Mouse (Mus musculus) heart, embryonic 15.5 days (tissue): ENCODE results near the gene Sox5. TPM values are rescaled to one million over a fixed set of nuclear protein-coding genes. Genes with fewer than 3 reads are reported as not detected.
A peak's percentile ranks its signal among the peaks of the same experiment; 100 is the strongest.

Source experiments
- ATAC-seq: fragments of 200-750 bp; cut with Nextera tagmentation; replicated peaks from 2 replicates; pipeline ENCODE4 v1.8.0; 2017; ENCODE audit warnings: low read depth, moderate TSS enrichment; ENCODE audit not compliant: insufficient number of reproducible peaks, insufficient read depth, low FRiP score
- H3K27ac ChIP-seq: fragments of 300-500 bp; sonication (generic); 2 replicates; pipeline ENCODE4 v1.5.1; 2015; ENCODE audit warnings: mild to moderate bottlenecking, inconsistent platforms
- H3K27me3 ChIP-seq: fragments of 300-500 bp; sonication (generic); 2 replicates; pipeline ENCODE4 v1.6.1; 2015; ENCODE audit warnings: inconsistent platforms
- H3K36me3 ChIP-seq: fragments of 300-500 bp; sonication (generic); 2 replicates; pipeline ENCODE4 v1.6.1; 2015; ENCODE audit warnings: mild to moderate bottlenecking, inconsistent platforms
- H3K4me1 ChIP-seq: fragments of 300-500 bp; sonication (generic); replicated peaks from 2 replicates; pipeline ENCODE4 v1.6.1; 2015; ENCODE audit warnings: inconsistent platforms
- H3K4me2 ChIP-seq: fragments of 300-500 bp; sonication (generic); 2 replicates; pipeline ENCODE4 v1.6.1; 2015; ENCODE audit warnings: inconsistent platforms, mild to moderate bottlenecking, moderate library complexity
- H3K4me3 ChIP-seq: fragments of 300-500 bp; sonication (generic); 2 replicates; pipeline ENCODE4 v1.5.1; 2015; ENCODE audit warnings: mild to moderate bottlenecking, inconsistent platforms
- H3K9ac ChIP-seq: fragments of 300-500 bp; sonication (generic); 2 replicates; pipeline ENCODE4 v1.6.1; 2015; ENCODE audit warnings: mild to moderate bottlenecking, inconsistent platforms
- H3K9me3 ChIP-seq: fragments of 300-500 bp; sonication (generic); replicated peaks from 2 replicates; pipeline ENCODE4 v1.6.1; 2016; ENCODE audit warnings: inconsistent platforms
- WGBS: fragments of 180-500 bp; shearing (Covaris S2); methylation state at CpG from one replicate; pipeline ENCODE4 v1.1.7; 2015; ENCODE audit warnings: mixed read lengths; 5-methylcytosine and 5-hydroxymethylcytosine counted together
- polyA plus RNA-seq: library from polyadenylated mRNA; unstranded; fragments of >200 nt; fragmentation: Nextera tagmentation; extraction: Ambion mirVana; gene quantifications from 2 replicates; pipeline ENCODE4 v1.2.1, GENCODE M21; 2015

Gene Sox5
- polyA plus RNA-seq, 1 experiment from 2014 or later, result 8.9 TPM

DNA sequence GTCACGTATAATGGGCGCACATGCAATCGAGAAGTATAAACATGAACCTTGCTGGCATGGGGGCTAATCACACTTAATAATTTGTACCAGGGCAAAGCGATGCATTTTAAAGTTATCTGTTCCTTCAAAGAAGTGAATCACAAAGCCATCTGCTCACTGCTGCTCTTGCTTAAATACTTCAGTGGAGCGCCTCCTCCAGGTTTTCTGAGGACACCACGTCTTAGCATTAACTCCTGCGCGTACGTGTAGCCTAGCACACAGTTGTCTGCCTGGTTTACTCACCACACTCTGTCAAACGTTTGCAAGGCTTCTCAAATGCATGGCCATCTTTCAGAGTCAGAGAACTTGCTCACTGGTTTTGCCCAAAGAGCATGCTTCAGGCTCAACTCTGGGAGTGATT, 35.3 kb downstream of the Sox5 start:
- ATAC-seq, result no peak
- Histone ChIP-seq H3K9ac (no peak overlapping the region), H3K36me3 (no peaks in the 10 kb centered on the region), H3K4me3 (no peak overlapping the region), H3K4me2 (no peak overlapping the region), H3K4me1 (no peaks in the 10 kb centered on the region), H3K9me3 (no peaks in the 10 kb centered on the region), H3K27me3 (no peaks in the 10 kb centered on the region), H3K27ac (no peak overlapping the region)
- WGBS, result 89% methylated on average over 10 of the region's 10 CpGs

DNA sequence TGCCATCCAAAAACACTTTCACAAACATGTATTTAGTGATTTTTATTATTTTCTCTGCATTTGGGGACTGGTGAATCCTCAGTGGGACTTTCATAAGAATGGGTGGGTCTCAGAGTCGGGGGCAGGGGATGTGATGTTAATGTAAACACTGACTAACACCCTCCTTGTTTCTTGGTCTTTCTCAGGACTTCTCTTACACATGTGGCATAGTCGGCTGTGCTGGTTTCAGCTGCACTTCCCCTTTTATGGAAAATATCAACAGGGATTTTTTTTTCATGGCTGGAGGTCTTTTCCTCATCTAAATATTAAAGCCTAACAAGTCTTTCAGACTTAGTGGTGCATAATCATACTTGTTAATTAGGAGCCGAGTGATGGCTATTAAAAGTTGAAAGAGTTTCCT, 39.2 kb downstream of the Sox5 start:
- H3K36me3 ChIP-seq, result no peaks in the 10 kb centered on the region
- no peak overlapping the region for H3K27ac ChIP-seq
- H3K4me3 ChIP-seq, result no peak overlapping the region
- WGBS, result 50% methylated on average over 3 of the region's 3 CpGs
- no peaks in the 10 kb centered on the region for H3K9me3 ChIP-seq
- no peak for ATAC-seq
- no peaks in the 10 kb centered on the region for H3K4me1 ChIP-seq
- no peaks in the 10 kb centered on the region for H3K27me3 ChIP-seq
- no peak overlapping the region for H3K9ac ChIP-seq
- H3K4me2 ChIP-seq, result no peak overlapping the region

DNA sequence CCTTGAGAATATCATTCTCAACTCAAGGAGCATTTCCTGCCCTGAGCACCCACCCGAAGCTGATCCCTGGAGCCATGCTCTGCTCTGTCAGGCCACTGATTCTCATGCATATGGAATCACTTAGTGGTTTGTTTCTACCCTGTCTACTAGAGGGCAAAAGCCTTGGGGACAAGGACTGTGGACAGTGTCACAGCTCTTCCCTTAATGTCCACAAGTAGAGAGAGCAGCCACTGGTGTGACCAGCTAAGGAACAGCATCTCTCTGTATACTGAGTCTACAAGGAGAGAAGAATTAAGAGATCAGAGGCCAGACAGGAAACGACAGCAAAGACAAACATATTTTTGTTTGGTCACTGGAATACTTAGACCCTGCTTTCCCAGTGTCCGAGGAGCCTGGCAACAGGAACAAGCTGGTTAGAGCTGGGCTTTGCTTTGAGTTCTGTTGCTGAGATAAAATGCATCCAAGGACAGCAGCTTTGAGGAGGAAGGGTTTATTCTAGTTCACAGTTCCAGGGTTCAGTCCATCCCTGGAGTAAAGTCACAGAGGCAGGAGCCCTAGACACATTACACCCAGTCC, 40.6 kb downstream of the Sox5 start:
- Histone ChIP-seq H3K4me3 (no peak overlapping the region), H3K27ac (no peak overlapping the region), H3K4me1 (no peaks in the 10 kb centered on the region), H3K27me3 (no peaks in the 10 kb centered on the region), H3K36me3 (no peaks in the 10 kb centered on the region), H3K9me3 (no peaks in the 10 kb centered on the region), H3K9ac (no peak overlapping the region), H3K4me2 (no peak overlapping the region)
- ATAC-seq, result no peak
- WGBS, result 53% methylated on average over 3 of the region's 3 CpGs

DNA sequence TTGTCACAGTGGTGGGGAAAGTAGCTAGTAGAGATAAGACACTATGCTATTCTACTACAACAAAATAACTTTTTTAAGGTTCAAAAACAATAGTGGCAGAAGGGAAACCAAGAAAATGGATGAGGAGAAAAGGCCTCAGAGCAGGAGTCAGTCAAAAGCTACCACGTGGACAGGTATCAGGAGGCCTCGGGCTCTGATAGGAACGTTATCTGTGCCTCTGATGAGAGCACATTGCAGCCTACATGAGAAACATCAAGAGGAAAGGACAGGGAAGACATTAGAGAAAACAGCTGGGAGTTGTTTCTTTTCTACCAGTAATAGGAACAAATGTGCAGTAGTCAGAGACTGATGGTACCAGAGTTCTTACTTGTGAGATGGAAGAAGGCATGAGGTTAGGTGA, 41.4 kb downstream of the Sox5 start:
- no peak overlapping the region for H3K27ac ChIP-seq
- WGBS, result 67% methylated on average over 3 of the region's 3 CpGs
- no peaks in the 10 kb centered on the region for H3K36me3 ChIP-seq
- no peak for ATAC-seq
- H3K4me2 ChIP-seq, result no peak overlapping the region
- H3K9ac ChIP-seq, result no peak overlapping the region
- no peaks in the 10 kb centered on the region for H3K4me1 ChIP-seq
- H3K27me3 ChIP-seq, result no peaks in the 10 kb centered on the region
- no peaks in the 10 kb centered on the region for H3K9me3 ChIP-seq
- H3K4me3 ChIP-seq, result no peak overlapping the region

DNA sequence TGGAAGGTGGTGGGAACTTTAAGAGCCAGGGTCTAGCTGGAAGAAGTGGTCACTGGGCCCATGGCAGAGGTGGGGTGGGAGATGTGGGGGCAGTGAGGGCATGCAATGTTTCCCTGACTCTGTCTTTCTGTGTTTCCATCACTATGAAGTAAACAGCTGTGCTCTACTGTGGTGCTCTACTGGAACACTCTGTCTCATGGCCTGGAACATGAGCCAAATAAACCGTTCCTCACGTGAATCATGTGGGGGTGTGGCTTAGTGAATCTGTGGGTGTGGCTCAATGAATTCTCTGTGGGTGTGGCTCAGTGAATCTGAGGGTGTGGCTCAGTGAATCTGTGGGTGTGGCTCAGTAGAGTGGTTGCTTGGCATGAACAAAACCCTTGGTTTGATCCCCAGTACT, 42.0 kb downstream of the Sox5 start:
- no peak overlapping the region for H3K27ac ChIP-seq
- no peak for ATAC-seq

DNA sequence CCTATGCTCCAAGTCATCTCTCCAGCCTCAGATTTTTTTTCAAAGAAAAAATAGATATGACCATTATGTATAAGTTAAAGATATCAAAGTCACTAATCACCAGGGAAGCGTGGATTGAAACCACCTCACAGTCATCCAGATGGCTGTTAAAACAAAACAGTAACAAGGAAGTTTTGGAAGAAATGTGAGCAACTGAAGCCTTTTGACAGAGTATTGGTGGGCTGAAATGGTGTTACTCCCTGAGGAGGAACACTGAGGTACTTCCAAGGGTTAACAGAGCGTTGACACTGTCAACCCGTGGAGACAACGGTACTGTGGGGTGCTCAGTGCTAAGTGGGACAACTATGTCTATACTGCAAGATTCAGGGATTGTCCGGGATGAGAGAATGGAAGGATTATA, 44.0 kb downstream of the Sox5 start:
- Histone ChIP-seq H3K36me3 (no peaks in the 10 kb centered on the region), H3K27ac (no peak overlapping the region), H3K4me2 (no peak overlapping the region), H3K9me3 (no peaks in the 10 kb centered on the region), H3K9ac (no peak overlapping the region), H3K4me3 (no peak overlapping the region), H3K4me1 (no peaks in the 10 kb centered on the region), H3K27me3 (no peaks in the 10 kb centered on the region)
- WGBS, result 84% methylated on average over 5 of the region's 5 CpGs
- ATAC-seq, result no peak

More for the DNA sequence above, 42.0 kb downstream of the Sox5 start:
- Histone ChIP-seq H3K4me2 (no peak overlapping the region), H3K4me1 (no peaks in the 10 kb centered on the region), H3K4me3 (no peak overlapping the region), H3K27me3 (no peaks in the 10 kb centered on the region), H3K9ac (no peak overlapping the region), H3K9me3 (no peaks in the 10 kb centered on the region), H3K36me3 (no peaks in the 10 kb centered on the region)
- WGBS, result 74% methylated on average over 2 of the region's 2 CpGs

DNA sequence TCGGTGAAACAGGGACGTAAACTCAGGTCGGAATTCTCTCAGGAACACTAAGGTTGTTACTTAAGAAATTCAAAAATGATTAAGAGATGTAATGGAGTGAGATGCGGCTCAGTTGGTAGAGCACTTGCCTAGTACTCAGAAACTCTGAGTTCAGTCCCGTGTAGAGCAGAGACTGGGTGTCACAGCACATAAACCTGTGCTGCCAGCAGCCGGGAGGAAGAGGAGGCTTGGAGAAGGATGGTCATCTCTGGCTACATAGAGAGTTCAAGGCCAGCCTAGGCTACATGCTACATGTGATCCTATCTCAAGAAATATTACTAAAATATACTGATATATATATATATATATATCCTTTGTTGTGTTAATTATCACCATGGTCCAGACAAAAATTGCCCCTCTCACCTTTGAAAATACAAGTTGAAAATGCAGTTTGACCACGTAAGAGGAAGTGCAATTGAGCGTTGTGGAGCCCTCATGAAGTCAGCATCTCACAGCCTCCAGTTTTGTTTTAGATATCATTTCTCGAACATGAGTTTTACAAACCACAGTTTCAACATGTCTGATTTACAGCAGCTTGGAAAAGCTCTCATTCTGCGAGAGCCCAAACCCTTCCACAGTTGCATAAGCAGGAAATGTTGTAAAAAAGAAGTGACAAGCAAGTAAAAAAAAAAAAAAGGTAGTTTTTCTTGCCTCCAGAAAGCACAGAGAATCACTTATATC, 50.4 kb downstream of the Sox5 start:
- Histone ChIP-seq H3K36me3 (no peaks in the 10 kb centered on the region), H3K27ac (no peak overlapping the region), H3K27me3 (no peaks in the 10 kb centered on the region), H3K4me3 (no peak overlapping the region), H3K9ac (no peak overlapping the region), H3K4me2 (no peak overlapping the region), H3K9me3 (no peaks in the 10 kb centered on the region), H3K4me1 (no peaks in the 10 kb centered on the region)
- no peak for ATAC-seq
- WGBS, result 77% methylated on average over 10 of the region's 10 CpGs

DNA sequence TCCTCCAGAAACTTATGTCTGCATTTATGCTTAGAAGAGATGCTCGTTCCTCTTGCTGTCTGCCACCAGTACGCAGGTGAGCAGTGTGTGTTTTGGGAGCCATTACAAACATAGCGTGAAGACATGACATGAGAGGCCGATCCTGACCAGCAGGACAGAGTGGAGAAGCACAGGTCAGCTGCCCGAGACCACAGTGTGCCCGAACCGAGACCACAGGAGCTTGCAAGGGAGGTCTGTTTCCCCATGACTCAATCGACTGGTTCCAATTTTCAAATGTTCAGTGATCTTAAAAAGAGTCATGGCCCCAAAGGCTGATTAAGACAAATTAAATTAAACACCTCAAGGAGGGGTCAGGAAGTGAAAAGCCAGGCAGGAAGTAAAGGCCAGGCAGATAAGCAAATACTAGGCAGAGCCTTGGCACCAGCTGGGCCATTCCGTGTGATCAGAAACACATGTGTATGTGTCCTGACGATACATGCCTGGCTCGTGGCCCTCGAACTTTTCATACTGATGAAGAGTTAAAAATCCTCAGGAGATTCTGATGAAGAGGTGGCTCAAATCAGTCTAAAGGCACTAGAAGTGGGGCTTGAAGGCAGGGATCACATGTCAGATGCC, 58.1 kb downstream of the Sox5 start:
- ATAC-seq, result no peak
- WGBS, result 70% methylated on average over 12 of the region's 12 CpGs
- H3K36me3 ChIP-seq, result no peaks in the 10 kb centered on the region
- no peaks in the 10 kb centered on the region for H3K27me3 ChIP-seq
- H3K4me2 ChIP-seq, result no peak overlapping the region
- no peaks in the 10 kb centered on the region for H3K9me3 ChIP-seq
- no peak overlapping the region for H3K9ac ChIP-seq
- H3K4me3 ChIP-seq, result no peak overlapping the region
- no peak overlapping the region for H3K27ac ChIP-seq
- H3K4me1 ChIP-seq, result no peaks in the 10 kb centered on the region

DNA sequence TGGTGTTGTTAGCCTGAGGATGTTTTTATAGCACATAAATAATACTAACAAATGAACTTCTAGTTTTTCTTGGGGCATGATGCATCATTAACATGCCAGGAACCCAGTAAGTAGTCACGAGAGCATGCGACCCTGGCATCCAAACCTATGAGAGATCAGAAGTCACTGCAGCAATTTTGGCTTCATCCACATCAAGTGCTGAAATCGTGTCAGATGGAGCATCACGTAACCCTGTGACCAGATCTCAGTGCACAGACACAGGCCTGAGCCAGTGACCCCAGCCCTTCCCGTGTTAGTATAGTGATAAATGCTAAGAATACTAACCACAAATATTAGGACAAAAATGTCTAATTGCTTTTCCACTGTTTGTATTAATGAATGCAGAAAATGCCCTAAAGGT, 58.8 kb downstream of the Sox5 start:
- H3K27ac ChIP-seq, result no peak overlapping the region
- no peaks in the 10 kb centered on the region for H3K9me3 ChIP-seq
- no peaks in the 10 kb centered on the region for H3K4me1 ChIP-seq
- no peaks in the 10 kb centered on the region for H3K36me3 ChIP-seq
- 81% methylated on average over 5 of the region's 5 CpGs for WGBS
- no peak overlapping the region for H3K9ac ChIP-seq
- no peak overlapping the region for H3K4me2 ChIP-seq
- no peak overlapping the region for H3K4me3 ChIP-seq
- ATAC-seq, result no peak
- H3K27me3 ChIP-seq, result no peaks in the 10 kb centered on the region

DNA sequence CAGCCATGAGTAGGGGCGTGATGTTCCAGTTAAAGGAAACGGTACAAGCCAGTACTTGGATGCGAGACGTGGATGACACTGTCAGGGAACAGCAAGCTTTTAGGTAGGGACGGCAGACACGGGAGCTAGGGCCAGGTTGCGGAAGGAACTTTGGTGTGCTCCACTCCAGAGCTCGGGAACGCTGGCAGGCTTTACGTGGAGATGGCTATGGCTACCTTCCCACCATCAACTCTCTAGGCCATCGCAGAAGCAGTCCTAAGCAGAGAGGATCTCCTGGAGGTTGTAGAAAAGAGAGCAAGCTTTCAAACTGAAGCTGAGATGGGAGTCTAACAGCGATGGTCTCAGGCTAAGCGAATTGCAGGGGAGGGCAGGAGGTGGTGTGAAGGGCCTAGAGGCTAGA, 60.9 kb downstream of the Sox5 start:
- Histone ChIP-seq H3K9me3 (no peaks in the 10 kb centered on the region), H3K4me1 (no peaks in the 10 kb centered on the region), H3K4me3 (no peak overlapping the region), H3K9ac (no peak overlapping the region), H3K4me2 (no peak overlapping the region), H3K36me3 (no peaks in the 10 kb centered on the region), H3K27ac (no peak overlapping the region), H3K27me3 (no peaks in the 10 kb centered on the region)
- no peak for ATAC-seq
- 95% methylated on average over 13 of the region's 13 CpGs for WGBS

DNA sequence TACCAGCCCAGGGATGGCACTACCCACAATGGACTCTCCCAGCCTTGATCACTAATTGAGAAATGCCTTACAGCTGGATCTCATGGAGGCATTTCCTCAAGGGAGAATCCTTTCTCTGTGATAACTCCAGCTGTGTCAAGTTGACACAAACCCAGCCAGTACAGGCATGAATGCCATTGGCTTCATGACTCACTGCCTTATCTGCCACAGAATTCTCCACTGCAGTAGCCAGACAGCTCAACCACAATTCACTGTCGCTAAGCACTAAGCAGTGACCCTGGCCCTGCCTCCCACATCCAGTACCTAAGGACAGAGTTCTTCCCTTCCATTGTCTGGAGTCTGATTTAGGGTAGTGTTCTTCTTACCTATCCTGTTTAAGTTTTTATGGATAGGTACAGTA, 65.4 kb downstream of the Sox5 start:
- no peak overlapping the region for H3K4me2 ChIP-seq
- no peak overlapping the region for H3K4me3 ChIP-seq
- no peak for ATAC-seq
- H3K9ac ChIP-seq, result no peak overlapping the region
- WGBS, result 12% methylated on average over 1 of the region's 1 CpGs
- no peak overlapping the region for H3K27ac ChIP-seq
- H3K36me3 ChIP-seq, result no peaks in the 10 kb centered on the region
- no peaks in the 10 kb centered on the region for H3K9me3 ChIP-seq
- no peaks in the 10 kb centered on the region for H3K27me3 ChIP-seq
- peaks cover 12% of the 10 kb centered on the region for H3K4me1 ChIP-seq

DNA sequence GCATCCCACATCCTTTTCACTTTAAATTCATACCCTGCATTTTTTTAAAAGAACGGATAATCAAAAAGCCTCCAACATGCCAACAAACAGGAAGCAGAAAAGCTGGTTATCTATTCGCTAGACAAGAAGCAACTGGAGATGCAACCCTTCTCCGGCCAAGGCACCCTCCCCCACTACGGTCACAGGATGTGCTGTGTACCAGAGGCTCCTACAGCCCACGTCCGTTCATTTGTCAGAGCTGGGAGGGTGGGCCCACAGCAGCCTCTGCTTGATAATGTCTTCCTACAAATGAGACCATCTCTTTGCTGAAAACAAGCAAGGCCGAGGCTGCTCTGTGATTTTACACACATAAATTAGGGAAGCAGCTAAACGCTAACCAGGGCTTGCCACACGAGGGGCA, 69.9 kb downstream of the Sox5 start:
- Histone ChIP-seq H3K36me3 (no peaks in the 10 kb centered on the region), H3K9me3 (no peaks in the 10 kb centered on the region), H3K9ac (no peak overlapping the region), H3K4me3 (peak overlapping the region; percentile 25; the same call in 1 of the 2 replicates), H3K27ac (peak overlapping the region; percentile 10), H3K4me1 (peaks cover 18% of the 10 kb centered on the region), H3K27me3 (no peaks in the 10 kb centered on the region), H3K4me2 (peak overlapping the region; percentile 46)
- 45% methylated on average over 9 of the region's 9 CpGs for WGBS
- peak; percentile 78; the same call in 1 of the 2 replicates for ATAC-seq
